Mouse (Mus musculus) liver, embryonic 14.5 days (tissue): ENCODE results near the gene Hif3a. TPM values are rescaled to one million over a fixed set of nuclear protein-coding genes. Genes with fewer than 3 reads are reported as not detected.

Source experiments
- ATAC-seq: fragments of 200-750 bp; cut with Nextera tagmentation; 2 replicates; pipeline ENCODE4 v1.8.0; 2017; ENCODE audit warnings: moderate number of reproducible peaks, mild to moderate bottlenecking, moderate library complexity; ENCODE audit not compliant: insufficient read depth
- DNase-seq, 3 experiments: peaks; one replicate each; pipeline ENCODE4 v3.0.0-alpha.2; 2012 to 2013; ENCODE audit warnings: low read depth in 3 of 3, low spot score in 3 of 3
- H3K27ac ChIP-seq: fragments of 300-500 bp; sonication (generic); 2 replicates; pipeline ENCODE4 v1.5.1; 2014; ENCODE audit warnings: moderate library complexity, mild to moderate bottlenecking, control low read depth, inconsistent platforms
- H3K27me3 ChIP-seq: fragments of 300-500 bp; sonication (generic); 2 replicates; pipeline ENCODE4 v1.6.1; 2014; ENCODE audit warnings: mild to moderate bottlenecking, low read length, moderate library complexity; ENCODE audit not compliant: control insufficient read depth, insufficient read depth
- H3K36me3 ChIP-seq: fragments of 300-500 bp; sonication (generic); replicated peaks from 2 replicates; pipeline ENCODE4 v1.6.1; 2014; ENCODE audit warnings: low read depth; ENCODE audit not compliant: control insufficient read depth, insufficient read depth
- H3K4me1 ChIP-seq, 2 experiments: fragments of 200-500 bp in 1 of 2; fragments of 300-500 bp in 1 of 2; sonication (generic) in 1 of 2; replicated peaks; 2 replicates each; pipeline ENCODE4 v1.6.1; 2012 to 2014; ENCODE audit warnings: antibody characterized with exemption in 1 of 2, inconsistent platforms in 1 of 2, low read length in 1 of 2; ENCODE audit not compliant: control insufficient read depth in 2 of 2, insufficient read depth in 2 of 2
- H3K4me2 ChIP-seq: fragments of 300-500 bp; sonication (generic); 2 replicates; pipeline ENCODE4 v1.6.1; 2014; ENCODE audit warnings: low read depth, mild to moderate bottlenecking, control low read depth, moderate library complexity
- H3K4me3 ChIP-seq, 2 experiments: fragments of 200-500 bp in 1 of 2; fragments of 300-500 bp in 1 of 2; sonication (generic) in 1 of 2; 2 replicates each; pipeline ENCODE4 v1.5.1; 2012 to 2014; ENCODE audit warnings: low read depth in 2 of 2, low read length in 2 of 2, mild to moderate bottlenecking in 2 of 2, control low read depth in 1 of 2, inconsistent platforms in 1 of 2, moderate library complexity in 1 of 2; ENCODE audit not compliant: insufficient read depth in 1 of 2
- H3K9ac ChIP-seq: fragments of 300-500 bp; sonication (generic); replicated peaks from 2 replicates; pipeline ENCODE4 v1.6.1; 2014; ENCODE audit warnings: mild to moderate bottlenecking, control low read depth, moderate library complexity
- H3K9me3 ChIP-seq: fragments of 300-500 bp; sonication (generic); 2 replicates; pipeline ENCODE4 v1.6.1; 2016; ENCODE audit warnings: low read length, mixed read lengths; ENCODE audit not compliant: control insufficient read depth
- CTCF ChIP-seq: IDR thresholded peaks from 2 replicates; pipeline ENCODE4 v1.5.1; 2016; ENCODE audit warnings: antibody characterized with exemption, low read depth, control low read depth
- EP300 ChIP-seq: IDR thresholded peaks from 2 replicates; pipeline ENCODE4 v1.6.1; 2016; ENCODE audit warnings: antibody characterized with exemption, low read depth
- WGBS: fragments of 180-500 bp; shearing (Covaris S2); extraction: QIAGEN DNeasy Blood & Tissue Kit; methylation state at CpG from one replicate; pipeline ENCODE4 v1.1.7; 2014; ENCODE audit not compliant: insufficient replicate concordance; 5-methylcytosine and 5-hydroxymethylcytosine counted together
- polyA plus RNA-seq, 2 experiments: library from polyadenylated mRNA; depleted of rRNA in 1 of 2; stranded (reverse) in 1 of 2; unstranded in 1 of 2; fragments of >200 nt; fragmentation: Nextera tagmentation in 1 of 2; extraction: Ambion mirVana in 1 of 2; gene quantifications; 2 replicates each; pipeline versions ENCODE4 v1.2.1 to v1.2.3; 2012 to 2014

Gene Hif3a
- polyA plus RNA-seq, 2 experiments, result 9.8 to 22.8 TPM

DNA sequence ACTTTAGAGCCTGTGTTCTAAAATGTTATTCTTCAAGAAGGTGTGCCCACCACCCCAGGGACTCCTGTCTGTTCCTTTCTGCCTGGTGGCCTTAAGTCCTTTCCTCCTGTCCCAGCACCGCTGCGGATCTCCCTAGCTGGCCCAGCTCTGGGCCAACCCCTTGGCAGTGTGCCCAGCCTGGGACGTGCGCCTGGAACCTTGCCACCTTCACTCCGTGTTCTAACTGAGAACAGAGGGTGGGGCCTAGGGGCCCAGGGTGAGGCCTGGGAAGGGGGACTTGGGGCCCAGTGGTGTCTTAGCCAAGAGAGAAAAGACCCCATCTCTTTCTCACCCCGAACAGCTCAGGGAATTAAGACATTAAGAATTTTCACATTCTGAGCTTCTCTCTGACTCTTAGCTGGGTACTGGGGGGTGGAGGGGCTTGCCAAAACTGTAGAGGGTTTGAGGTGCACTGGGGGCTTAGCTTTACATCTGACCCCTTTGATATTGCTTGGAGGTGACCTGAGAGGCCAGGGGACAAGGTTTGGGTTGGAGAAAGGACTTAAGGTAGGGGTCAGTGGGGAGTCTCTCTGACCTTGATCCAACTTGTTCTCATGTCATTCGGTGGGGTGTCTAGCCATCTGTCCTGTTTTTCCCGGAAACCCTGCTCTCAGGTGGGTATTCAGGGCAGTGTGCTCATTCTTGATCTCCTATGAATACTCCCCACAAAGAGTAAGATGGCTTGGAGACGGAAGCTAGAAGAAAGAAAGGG is 2.0 kb downstream of the Hif3a start:
- DNase-seq (peak; percentile 63 to 84 (median 73)), ATAC-seq (peak; percentile 49)
- Histone ChIP-seq H3K4me3 (peak overlapping the region in 1 of 2 experiments; percentile 17; a peak in 1 of 4 replicates), H3K27me3 (no peaks in the 10 kb centered on the region; the same call in 1 of the 2 replicates), H3K36me3 (no peaks in the 10 kb centered on the region), H3K9ac (peak overlapping the region; percentile 65), H3K4me2 (peak overlapping the region; percentile 55), H3K9me3 (no peaks in the 10 kb centered on the region), H3K4me1 (peaks cover 49 to 56% of the 10 kb centered on the region in 2 experiments), H3K27ac (peak overlapping the region; percentile 99)
- TF ChIP-seq CTCF (no peak), EP300 (peak; percentile 58)
- 26% methylated on average over 9 of the region's 9 CpGs for WGBS

GRCm38 (mm10) chr7:17059463-17059844 is 2.8 kb downstream of the Hif3a start:
- no peak overlapping the region for H3K4me3 ChIP-seq

DNA sequence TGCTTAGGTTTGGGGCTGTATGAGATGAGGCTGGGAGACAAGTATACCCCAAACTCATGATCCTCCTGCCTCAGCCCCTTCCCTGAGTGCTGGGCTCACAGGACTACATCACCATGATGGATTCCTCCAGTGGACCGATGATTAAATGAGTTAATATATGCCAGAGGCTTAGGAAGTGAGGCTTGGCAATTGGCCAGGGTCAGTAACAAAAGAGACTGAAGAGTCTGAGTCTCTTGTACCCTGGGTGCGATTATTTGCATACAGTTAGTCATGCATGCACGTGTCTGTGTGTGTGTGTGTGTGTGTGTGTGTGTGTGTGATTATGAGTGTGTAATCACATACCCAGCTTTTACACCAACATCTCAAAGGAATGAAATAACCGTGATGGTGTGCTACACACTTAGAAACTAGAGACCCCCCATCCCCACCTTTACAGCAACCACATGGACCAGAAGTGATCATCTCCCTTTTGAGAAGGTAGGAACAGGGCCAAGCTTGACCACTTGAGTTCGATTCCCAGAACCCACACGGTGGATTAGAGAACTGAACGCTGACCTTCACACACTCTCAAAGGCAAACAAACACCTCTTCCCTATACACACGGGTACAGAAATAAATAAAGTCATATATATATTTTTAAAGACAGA is 3.3 kb downstream of the Hif3a start:
- no peak overlapping the region for H3K4me3 ChIP-seq
- H3K27ac ChIP-seq, result peak overlapping the region; percentile 99
- H3K9me3 ChIP-seq, result no peaks in the 10 kb centered on the region
- DNase-seq (no peak), ATAC-seq (no peak)
- no peaks in the 10 kb centered on the region; the same call in 1 of the 2 replicates for H3K27me3 ChIP-seq
- TF ChIP-seq EP300 (no peak), CTCF (no peak)
- H3K9ac ChIP-seq, result peak overlapping the region; percentile 59
- no peaks in the 10 kb centered on the region; the same call in 1 of the 2 replicates for H3K36me3 ChIP-seq
- WGBS, result 42% methylated on average over 8 of the region's 8 CpGs
- H3K4me2 ChIP-seq, result peak overlapping the region; percentile 100
- H3K4me1 ChIP-seq, result peaks cover 49 to 56% of the 10 kb centered on the region in 2 experiments

More at GRCm38 (mm10) chr7:17059463-17059844, 2.8 kb downstream of the Hif3a start:
- Histone ChIP-seq H3K27ac (peak overlapping the region; percentile 99), H3K27me3 (no peaks in the 10 kb centered on the region; the same call in 1 of the 2 replicates), H3K36me3 (no peaks in the 10 kb centered on the region; the same call in 1 of the 2 replicates), H3K9ac (peak overlapping the region; percentile 65), H3K9me3 (no peaks in the 10 kb centered on the region), H3K4me2 (peak overlapping the region; percentile 55), H3K4me1 (peaks cover 49 to 56% of the 10 kb centered on the region in 2 experiments)
- no peak for TF ChIP-seq EP300
- TF ChIP-seq CTCF, result no peak
- ATAC-seq (no peak), DNase-seq (no peak)
- WGBS, result 59% methylated on average over 3 of the region's 3 CpGs

DNA sequence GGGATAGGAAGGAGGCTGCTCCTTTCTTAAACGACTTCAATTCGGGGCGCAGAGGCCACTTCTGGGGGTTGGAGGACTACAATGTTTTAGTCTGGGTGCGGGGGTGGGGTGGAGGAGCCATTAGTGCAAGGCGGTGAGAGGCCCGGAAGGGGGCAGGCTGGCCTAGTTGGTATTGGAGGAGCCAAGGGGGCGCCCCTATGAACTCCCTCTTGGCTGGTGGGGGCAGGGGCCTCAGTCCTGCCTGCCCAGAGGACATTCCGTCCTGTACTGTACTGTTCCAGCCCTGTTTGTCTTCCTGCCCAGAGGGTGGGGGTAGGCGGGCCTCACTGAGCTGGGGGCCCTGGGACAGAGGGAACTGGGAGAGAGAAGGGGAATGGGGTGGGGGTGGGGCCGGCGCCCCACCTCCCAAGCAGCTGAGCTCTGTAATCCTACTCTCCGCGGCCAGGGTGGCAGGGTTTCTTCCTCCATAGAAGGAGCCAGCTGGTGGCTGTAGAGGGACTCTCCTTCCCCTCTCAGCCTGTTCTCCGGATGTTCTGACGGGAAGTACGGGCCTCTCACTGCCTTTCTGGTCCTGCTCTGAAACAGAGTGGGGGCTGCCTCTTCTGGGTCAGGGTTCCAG is 4.0 kb downstream of the Hif3a start:
- Histone ChIP-seq H3K4me2 (peak overlapping the region; percentile 100), H3K36me3 (no peaks in the 10 kb centered on the region; the same call in 1 of the 2 replicates), H3K27ac (peak overlapping the region; percentile 99), H3K9me3 (no peaks in the 10 kb centered on the region), H3K27me3 (no peaks in the 10 kb centered on the region; the same call in 1 of the 2 replicates), H3K4me1 (peaks cover 49 to 56% of the 10 kb centered on the region in 2 experiments), H3K9ac (peak overlapping the region; percentile 59), H3K4me3 (peak overlapping the region; percentile 7 to 23; a peak in 2 of 4 replicates)
- WGBS, result 1% methylated on average over 16 of the region's 16 CpGs
- ATAC-seq (peak; percentile 44), DNase-seq (peak in 2 of 3 experiments; percentile 50 to 72)
- TF ChIP-seq CTCF (peak; percentile 58), EP300 (peak; percentile 33; the same call in 1 of the 2 replicates)
